Mouse (Mus musculus) erythroblast, adult 5-6 weeks (primary cell): Measurements from ENCODE around the gene Atp6v0c. TPM values are rescaled to one million over a fixed set of nuclear protein-coding genes. Genes with fewer than 3 reads are reported as not detected.
A peak's percentile ranks its signal among the peaks of the same experiment; 100 is the strongest.

ENCODE experiments used
- ATAC-seq: replicated peaks from 2 replicates; pipeline ENCODE4 v1.8.0; 2016; ENCODE audit warnings: moderate number of reproducible peaks, mild to moderate bottlenecking, moderate TSS enrichment, inconsistent platforms; ENCODE audit not compliant: poor library complexity, low FRiP score, severe bottlenecking
- total RNA-seq, 2 experiments: library from RNA; stranded (forward) in 1 of 2; stranded (reverse) in 1 of 2; fragments of 150-400 nt in 1 of 2; fragments of 200-764, 138-1000 nt in 1 of 2; gene quantifications; 2 replicates each; pipeline versions ENCODE4 v1.2.3 to v1.2.4; 2015 to 2017; ENCODE audit warnings: low replicate concordance in 2 of 2

Atp6v0c gene
- 160 and 166 TPM in 2 replicates for total RNA-seq (2015; ENCODE audit: low replicate concordance)
- 53.8 and 97.7 TPM in 2 replicates for total RNA-seq (2017; ENCODE audit: low replicate concordance)

- peak; percentile 86 for ATAC-seq
Measured at GRCm38 (mm10) chr17:24169317-24170065, at the start of gene Atp6v0c. Atp6v0c (minus strand) TSS chr17:24169702.

- no peak for ATAC-seq
Measured at GRCm38 (mm10) chr17:24216836-24217235, 47.3 kb upstream of the Atp6v0c start.

DNA sequence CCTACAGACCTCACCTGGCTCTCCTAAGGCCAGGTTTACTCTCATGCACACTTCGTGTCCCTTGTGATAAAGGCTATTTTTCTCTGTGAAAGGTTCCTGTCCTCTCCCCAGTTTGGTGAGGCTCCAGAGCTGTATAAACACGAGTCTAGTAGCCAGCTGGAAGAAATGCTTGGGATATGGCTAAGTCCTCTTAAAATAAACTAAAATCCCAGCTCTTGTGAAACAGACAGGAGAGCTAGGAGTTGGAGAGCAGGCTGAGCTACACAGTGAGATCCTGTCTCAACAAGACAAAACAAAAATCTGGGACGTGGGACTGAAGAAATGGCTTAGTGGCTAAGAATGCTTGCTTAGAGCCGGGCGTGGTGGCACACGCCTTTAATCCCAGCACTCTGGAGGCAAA is 43.7 kb upstream of the Atp6v0c start:
- no peak for ATAC-seq

DNA sequence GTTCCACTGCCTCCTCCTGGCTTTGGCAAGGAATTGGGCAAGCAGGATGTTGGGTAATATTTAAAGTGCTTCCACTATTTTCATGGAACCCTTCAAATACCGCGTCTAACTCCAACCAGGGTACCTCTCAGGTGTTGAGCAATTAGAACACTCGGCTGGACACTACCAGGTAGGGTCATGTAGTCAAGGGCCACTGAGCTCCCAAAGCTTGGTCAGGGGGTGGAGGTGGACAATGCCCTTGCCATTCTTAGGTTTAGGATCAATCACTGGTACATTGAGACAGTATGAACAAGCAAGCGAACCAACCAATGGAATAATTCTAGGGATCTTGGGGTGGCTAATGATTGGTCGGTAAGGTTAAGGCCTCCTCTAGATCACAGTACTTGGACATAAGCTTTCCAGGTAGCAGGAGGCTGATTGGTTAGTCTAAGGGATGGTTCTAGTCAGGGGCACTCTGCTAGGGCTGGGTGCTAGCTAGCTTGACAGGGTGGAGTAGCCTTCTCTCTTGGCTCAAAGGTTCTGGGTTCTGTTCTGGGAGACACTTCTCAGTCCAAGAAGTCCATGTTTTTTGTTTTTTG is 43.0 kb upstream of the Atp6v0c start:
- ATAC-seq: no peak

- no peak for ATAC-seq
Measured at GRCm38 (mm10) chr17:24211631-24212440, 42.3 kb upstream of the Atp6v0c start.

DNA sequence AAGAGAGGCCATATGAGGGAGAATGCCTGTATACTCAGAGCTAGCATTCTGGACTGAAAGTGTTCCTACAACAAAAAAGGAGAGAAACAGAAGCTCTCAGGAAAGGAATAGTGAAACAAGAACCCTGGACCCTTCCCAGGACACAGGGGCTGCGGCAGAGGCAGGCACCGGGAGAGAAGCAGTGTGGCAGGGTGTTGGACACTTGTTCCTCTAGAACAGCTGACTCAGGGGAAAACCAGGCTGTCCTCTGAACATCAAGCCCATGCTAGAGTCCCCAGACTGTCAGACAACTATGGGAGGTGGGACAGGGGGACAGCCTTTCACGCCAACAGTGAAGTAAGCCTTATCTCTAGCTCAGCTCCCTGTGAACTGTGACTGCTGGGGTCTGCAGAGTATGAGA is 41.1 kb upstream of the Atp6v0c start:
- no peak for ATAC-seq

DNA sequence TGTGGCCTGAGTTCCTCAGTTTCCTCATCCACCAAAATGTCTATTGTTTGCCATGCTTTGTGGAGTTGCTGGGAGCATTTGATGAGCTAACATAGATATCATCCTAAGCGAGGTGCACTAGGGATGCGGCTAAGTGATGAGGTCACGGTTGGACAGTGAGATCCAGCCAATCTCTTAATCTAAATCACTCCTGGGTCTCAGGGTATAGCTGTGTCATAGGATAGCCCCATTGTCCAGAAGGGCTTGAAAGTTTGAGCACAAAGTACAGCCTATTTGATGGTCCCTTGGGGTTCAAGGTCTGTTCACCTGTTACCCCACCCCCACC is 40.4 kb upstream of the Atp6v0c start:
- ATAC-seq: no peak

DNA sequence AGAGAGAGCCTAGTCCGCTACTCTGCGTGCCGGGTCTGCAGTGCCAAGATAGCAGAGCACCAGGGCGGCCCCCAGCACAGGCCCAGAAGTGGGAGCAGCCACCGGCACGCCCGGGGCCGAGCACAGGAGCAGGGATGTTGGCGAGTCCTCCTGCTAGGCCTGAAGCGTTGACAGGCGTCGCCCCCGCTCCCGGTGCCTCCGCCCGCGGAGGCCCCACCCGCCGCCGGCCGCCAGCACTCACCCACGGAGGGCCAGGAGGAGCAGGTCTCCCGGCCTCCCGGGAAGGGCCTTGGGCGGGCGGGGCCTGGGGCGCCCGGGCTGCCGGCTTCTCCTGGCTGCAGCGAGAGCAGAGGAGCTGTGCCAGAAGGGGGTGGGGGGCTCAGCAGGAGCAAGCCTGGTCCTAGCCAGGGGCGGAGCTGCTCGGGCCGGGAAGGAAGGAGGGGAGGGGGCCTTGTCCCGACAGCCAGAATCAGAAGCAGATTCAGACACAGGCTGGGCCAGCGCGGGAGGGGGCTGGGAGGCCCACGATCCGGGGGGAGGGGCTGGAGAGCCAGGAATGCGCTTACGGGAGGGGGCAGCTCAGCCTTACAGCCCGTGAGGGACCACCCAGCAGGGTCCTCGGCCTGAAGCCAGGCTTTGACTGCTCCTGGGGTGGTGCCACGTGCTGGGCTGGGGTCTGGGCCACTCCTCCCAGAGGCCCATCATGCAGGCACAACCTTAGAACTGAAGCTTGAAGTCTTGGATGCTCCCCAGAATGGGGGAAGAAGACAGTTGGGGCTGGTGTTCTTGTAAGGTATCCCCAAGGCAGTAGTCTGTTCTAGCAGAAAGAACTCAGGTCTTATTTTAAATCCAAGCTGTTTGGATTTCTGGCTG is 39.8 kb upstream of the Atp6v0c start, which contains the start of gene Ntn3:
Ntn3 (minus strand) TSS at position 489 of the 873 bp plus-strand sequence.
- peak; percentile 67 for ATAC-seq

GRCm38 (mm10) chr17:24208641-24209042 is 39.1 kb upstream of the Atp6v0c start:
- ATAC-seq: peak; percentile 2; the same call in 1 of the 2 replicates

GRCm38 (mm10) chr17:24207768-24208640 is 38.5 kb upstream of the Atp6v0c start:
- no peak for ATAC-seq

GRCm38 (mm10) chr17:24206451-24207351 is 37.2 kb upstream of the Atp6v0c start:
- peak; percentile 51 for ATAC-seq

DNA sequence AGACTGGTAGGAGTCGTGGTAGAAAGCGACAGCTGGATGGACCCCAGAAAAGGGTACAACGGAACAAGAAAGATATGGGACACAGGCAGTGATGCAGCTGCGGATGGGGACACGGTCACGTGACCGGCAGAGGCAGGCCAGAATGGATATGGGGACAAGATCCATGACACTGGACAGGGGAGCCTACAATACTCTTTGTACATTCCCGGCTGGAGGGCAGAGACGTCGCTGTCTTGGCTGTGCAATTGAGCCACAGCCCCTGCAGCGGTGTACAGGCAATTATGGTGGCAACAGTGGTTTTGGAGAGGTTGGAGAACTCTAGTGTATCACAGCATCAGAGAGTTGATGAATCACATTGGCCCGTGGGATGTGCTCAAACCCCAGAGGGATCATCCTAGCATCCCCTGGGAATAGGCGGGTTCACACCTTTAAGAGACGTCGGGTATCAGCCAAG is 36.4 kb upstream of the Atp6v0c start:
- ATAC-seq: 0 out of 2 replicates have a peak, but pooled peaks have one; percentile 14

- peak; percentile 48 for ATAC-seq
Measured at GRCm38 (mm10) chr17:24205284-24205888, 35.9 kb upstream of the Atp6v0c start, which contains the start of gene Tbc1d24. Tbc1d24 (minus strand) TSS chr17:24205562.

DNA sequence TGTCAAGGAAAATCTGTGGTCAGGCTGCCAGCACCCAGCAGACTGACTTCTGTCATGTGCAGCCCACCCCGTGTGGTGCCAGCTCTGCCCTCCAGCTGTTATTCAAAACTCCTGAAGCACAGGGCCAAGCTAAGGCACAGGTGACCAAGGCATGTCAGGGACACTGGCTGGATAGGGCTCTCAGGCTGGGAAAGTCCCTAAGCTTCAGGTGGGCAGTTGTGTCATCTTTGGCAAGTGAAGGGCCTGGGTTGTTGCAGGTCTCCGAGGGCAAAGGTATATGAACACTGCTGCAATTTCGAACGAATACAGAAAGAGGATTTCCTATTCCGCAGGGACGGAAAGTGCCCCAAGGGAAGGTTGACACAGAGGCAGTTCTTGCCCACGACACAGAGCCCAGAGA is 35.3 kb upstream of the Atp6v0c start:
- no peak for ATAC-seq

- no peak for ATAC-seq
Measured at GRCm38 (mm10) chr17:24203611-24204534, 34.4 kb upstream of the Atp6v0c start.

- ATAC-seq: peak; percentile 30
Measured at GRCm38 (mm10) chr17:24203068-24203467, 33.6 kb upstream of the Atp6v0c start.
